Mouse (Mus musculus): Measurements from ENCODE around the gene Ppp1r21.

DNA sequence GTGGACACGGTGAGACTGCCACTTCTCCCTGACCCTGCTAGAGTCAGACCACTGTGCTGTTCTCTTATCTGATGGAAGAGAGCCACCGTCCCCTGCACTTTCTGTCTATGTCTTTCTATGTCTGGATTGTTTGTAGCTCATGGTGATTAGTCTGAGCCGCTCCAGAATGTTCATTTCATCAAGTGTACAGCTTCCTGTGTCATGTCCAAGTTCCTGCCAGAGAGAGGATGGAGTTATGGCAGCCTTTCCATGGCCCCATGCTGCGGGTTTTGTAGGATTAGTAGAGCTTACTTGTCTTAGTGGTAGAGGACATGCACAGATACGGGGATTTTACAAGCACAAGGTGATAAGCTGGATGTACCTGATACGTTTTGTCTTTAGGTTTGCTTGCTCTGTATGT, 50.6 kb downstream of the Ppp1r21 start:
- TF ChIP-seq POLR2A (IDR thresholded peaks at IDR 0.05; ENCODE audit: borderline replicate concordance, control insufficient read depth, low read depth, low read length) (no peak), CTCF (IDR thresholded peaks at IDR 0.05; ENCODE audit: control insufficient read depth, insufficient read depth, low read length) (no peak)

Data from bone marrow, adult 2 months (tissue).